Mouse (Mus musculus): Measurements from ENCODE around the gene Trim31. TPM values are rescaled to one million over a fixed set of nuclear protein-coding genes. Genes with fewer than 3 reads are reported as not detected.

The Trim31 gene
- polyA plus RNA-seq (2012; rRNA removed) (0.03 TPM in 1 of 2 replicates, not detected in the other), polyA plus RNA-seq (2014; fragmentation: Nextera tagmentation; extraction: Ambion mirVana) (not detected in 2 replicates)

GRCm38 (mm10) chr17:36897552-36898205 lies at the start of gene Trim31:
TSS of gene Trim31 (plus strand) at chr17:36898118.
- TF ChIP-seq EP300 (IDR thresholded peaks at IDR 0.05; ENCODE audit: low read depth) (no peak), CTCF (IDR thresholded peaks at IDR 0.05; ENCODE audit: low read depth) (no peak)
- no peak within 1 kb of the TSS for H3K4me2 ChIP-seq (ENCODE audit: low read depth)
- H3K4me3 ChIP-seq (ENCODE audit: insufficient read depth in 1 of 2, low read depth in 2 of 2, low read length in 2 of 2), result no peak within 1 kb of the TSS
- no peak for DNase-seq (ENCODE audit: low read depth in 3 of 3, low spot score in 3 of 3)
- no peaks in the 10 kb centered on the region for H3K9me3 ChIP-seq (ENCODE audit: control insufficient read depth, low read length)
- no peak within 1 kb of the TSS for H3K9ac ChIP-seq (replicated peaks)
- H3K27ac ChIP-seq, result no peak within 1 kb of the TSS
- no peaks in the 10 kb centered on the region for H3K4me1 ChIP-seq (replicated peaks; ENCODE audit: control insufficient read depth in 2 of 2, insufficient read depth in 2 of 2, low read length in 1 of 2)
- WGBS (ENCODE audit: insufficient replicate concordance), result 48% methylated on average over 6 of the region's 6 CpGs
- ATAC-seq (ENCODE audit: insufficient read depth), result no peak
- no peaks in the 10 kb centered on the region for H3K36me3 ChIP-seq (replicated peaks; ENCODE audit: control insufficient read depth, insufficient read depth, low read depth)
- H3K27me3 ChIP-seq (ENCODE audit: control insufficient read depth, insufficient read depth, low read length), result no peaks in the 10 kb centered on the region

GRCm38 (mm10) chr17:36848911-36849310 lies 49.0 kb upstream of the Trim31 start:
- Histone ChIP-seq H3K4me3 (ENCODE audit: insufficient read depth in 1 of 2, low read depth in 2 of 2, low read length in 2 of 2) (no peak overlapping the region), H3K36me3 (replicated peaks; ENCODE audit: control insufficient read depth, insufficient read depth, low read depth) (no peaks in the 10 kb centered on the region), H3K4me2 (ENCODE audit: low read depth) (no peak overlapping the region), H3K27me3 (ENCODE audit: control insufficient read depth, insufficient read depth, low read length) (no peaks in the 10 kb centered on the region; the same call in 1 of the 2 replicates), H3K4me1 (replicated peaks; ENCODE audit: control insufficient read depth in 2 of 2, insufficient read depth in 2 of 2, low read length in 1 of 2) (peaks cover 14 to 20% of the 10 kb centered on the region in 2 experiments), H3K9ac (replicated peaks) (no peak overlapping the region), H3K9me3 (ENCODE audit: control insufficient read depth, low read length) (no peaks in the 10 kb centered on the region), H3K27ac (no peak overlapping the region)
- 60% methylated on average over 5 of the region's 5 CpGs for WGBS (ENCODE audit: insufficient replicate concordance)
- no peak for DNase-seq (ENCODE audit: low read depth in 3 of 3, low spot score in 3 of 3)
- TF ChIP-seq EP300 (IDR thresholded peaks at IDR 0.05; ENCODE audit: low read depth), result no peak
- TF ChIP-seq CTCF (IDR thresholded peaks at IDR 0.05; ENCODE audit: low read depth), result no peak
- no peak for ATAC-seq (ENCODE audit: insufficient read depth)

GRCm38 (mm10) chr17:36849992-36850391 lies 47.9 kb upstream of the Trim31 start:
- WGBS (ENCODE audit: insufficient replicate concordance), result 70% methylated on average over 2 of the region's 2 CpGs
- Histone ChIP-seq H3K9me3 (ENCODE audit: control insufficient read depth, low read length) (no peaks in the 10 kb centered on the region), H3K4me2 (ENCODE audit: low read depth) (no peak overlapping the region), H3K4me3 (ENCODE audit: insufficient read depth in 1 of 2, low read depth in 2 of 2, low read length in 2 of 2) (no peak overlapping the region), H3K36me3 (replicated peaks; ENCODE audit: control insufficient read depth, insufficient read depth, low read depth) (no peaks in the 10 kb centered on the region), H3K27ac (no peak overlapping the region), H3K4me1 (replicated peaks; ENCODE audit: control insufficient read depth in 2 of 2, insufficient read depth in 2 of 2, low read length in 1 of 2) (peaks cover 3 to 9% of the 10 kb centered on the region in 2 experiments), H3K9ac (replicated peaks) (no peak overlapping the region), H3K27me3 (ENCODE audit: control insufficient read depth, insufficient read depth, low read length) (no peaks in the 10 kb centered on the region; the same call in 1 of the 2 replicates)
- ATAC-seq (ENCODE audit: insufficient read depth) (no peak), DNase-seq (ENCODE audit: low read depth in 3 of 3, low spot score in 3 of 3) (no peak)
- no peak for TF ChIP-seq CTCF (IDR thresholded peaks at IDR 0.05; ENCODE audit: low read depth)
- no peak for TF ChIP-seq EP300 (IDR thresholded peaks at IDR 0.05; ENCODE audit: low read depth)

- 75% methylated on average over 5 of the region's 5 CpGs for WGBS (ENCODE audit: insufficient replicate concordance)
- ATAC-seq (ENCODE audit: insufficient read depth) (no peak), DNase-seq (ENCODE audit: low read depth in 3 of 3, low spot score in 3 of 3) (no peak)
- H3K9ac ChIP-seq (replicated peaks), result no peak overlapping the region
- no peak overlapping the region for H3K4me2 ChIP-seq (ENCODE audit: low read depth)
- H3K27ac ChIP-seq, result no peak overlapping the region
- no peak overlapping the region for H3K4me3 ChIP-seq (ENCODE audit: insufficient read depth in 1 of 2, low read depth in 2 of 2, low read length in 2 of 2)
- no peaks in the 10 kb centered on the region for H3K9me3 ChIP-seq (ENCODE audit: control insufficient read depth, low read length)
- H3K27me3 ChIP-seq (ENCODE audit: control insufficient read depth, insufficient read depth, low read length), result no peaks in the 10 kb centered on the region; the same call in 1 of the 2 replicates
- H3K36me3 ChIP-seq (replicated peaks; ENCODE audit: control insufficient read depth, insufficient read depth, low read depth), result no peaks in the 10 kb centered on the region
- H3K4me1 ChIP-seq (replicated peaks; ENCODE audit: control insufficient read depth in 2 of 2, insufficient read depth in 2 of 2, low read length in 1 of 2), result 0 out of 4 replicates have a peak, but pooled peaks cover 0 to 4% of the 10 kb centered on the region in 2 experiments
- TF ChIP-seq CTCF (IDR thresholded peaks at IDR 0.05; ENCODE audit: low read depth) (no peak), EP300 (IDR thresholded peaks at IDR 0.05; ENCODE audit: low read depth) (no peak)
These were observed 46.7 kb upstream of the Trim31 start for GRCm38 (mm10) chr17:36851200-36851599.

GRCm38 (mm10) chr17:36851627-36852026 lies 46.3 kb upstream of the Trim31 start:
- no peak overlapping the region for H3K27ac ChIP-seq
- no peaks in the 10 kb centered on the region for H3K27me3 ChIP-seq (ENCODE audit: control insufficient read depth, insufficient read depth, low read length)
- DNase-seq (ENCODE audit: low read depth in 3 of 3, low spot score in 3 of 3) (no peak), ATAC-seq (ENCODE audit: insufficient read depth) (peak; percentile 37; the same call in 1 of the 2 replicates)
- 31% methylated on average over 5 of the region's 5 CpGs for WGBS (ENCODE audit: insufficient replicate concordance)
- H3K4me2 ChIP-seq (ENCODE audit: low read depth), result no peak overlapping the region
- no peaks in the 10 kb centered on the region for H3K9me3 ChIP-seq (ENCODE audit: control insufficient read depth, low read length)
- TF ChIP-seq CTCF (IDR thresholded peaks at IDR 0.05; ENCODE audit: low read depth) (no peak), EP300 (IDR thresholded peaks at IDR 0.05; ENCODE audit: low read depth) (no peak)
- no peak overlapping the region for H3K4me3 ChIP-seq (ENCODE audit: insufficient read depth in 1 of 2, low read depth in 2 of 2, low read length in 2 of 2)
- H3K36me3 ChIP-seq (replicated peaks; ENCODE audit: control insufficient read depth, insufficient read depth, low read depth), result peaks cover 3% of the 10 kb centered on the region
- H3K9ac ChIP-seq (replicated peaks), result no peak overlapping the region
- 0 out of 4 replicates have a peak, but pooled peaks cover 0 to 3% of the 10 kb centered on the region in 2 experiments for H3K4me1 ChIP-seq (replicated peaks; ENCODE audit: control insufficient read depth in 2 of 2, insufficient read depth in 2 of 2, low read length in 1 of 2)

Data from liver, embryonic 14.5 days (tissue).